Mouse (Mus musculus): ENCODE measurements around the gene Higd2a. TPM values are rescaled to one million over a fixed set of nuclear protein-coding genes. Genes with fewer than 3 reads are reported as not detected.

Gene Higd2a
- polyA plus RNA-seq, 1 experiment from 2014 or later: 144 TPM

DNA sequence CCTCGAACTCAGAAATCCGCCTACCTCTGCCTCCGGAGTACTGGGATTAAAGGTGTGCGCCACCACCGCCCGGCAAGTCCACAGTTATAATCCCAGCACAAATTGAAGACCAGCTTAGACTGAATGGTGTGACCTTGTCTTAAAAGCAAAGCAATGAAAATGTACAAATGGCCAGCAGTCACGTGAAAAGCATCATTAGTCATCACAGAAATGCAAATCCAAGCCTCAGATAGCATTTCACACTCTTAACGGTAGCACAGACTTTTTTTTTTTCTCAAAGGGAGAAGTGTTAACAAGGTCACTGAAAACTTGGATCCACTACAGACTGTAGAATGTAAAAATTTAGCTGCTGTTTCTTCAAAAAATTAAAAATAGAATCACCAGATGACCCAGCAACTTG lies 26.3 kb downstream of the Higd2a start:
- ATAC-seq (replicated peaks; ENCODE audit: low FRiP score): no peak
- Histone ChIP-seq H3K9me3 (ENCODE audit: control insufficient read depth, low read length) (no peaks in the 10 kb centered on the region), H3K9ac (ENCODE audit: low read length) (no peak overlapping the region), H3K4me2 (ENCODE audit: low read depth, low read length, severe bottlenecking) (no peak overlapping the region), H3K4me1 (replicated peaks; ENCODE audit: control insufficient read depth, insufficient read depth, low read length) (0 out of 2 replicates have a peak, but pooled peaks cover 2% of the 10 kb centered on the region), H3K36me3 (ENCODE audit: control insufficient read depth, insufficient read depth, low read length) (no peaks in the 10 kb centered on the region), H3K27me3 (ENCODE audit: control insufficient read depth, insufficient read depth, low read length) (no peaks in the 10 kb centered on the region), H3K27ac (ENCODE audit: low read depth, low read length) (no peak overlapping the region), H3K4me3 (ENCODE audit: low read depth, low read length) (no peak overlapping the region)
- no peak for DNase-seq (ENCODE audit: low spot score)
- 84% methylated on average over 8 of the region's 8 CpGs for WGBS

DNA sequence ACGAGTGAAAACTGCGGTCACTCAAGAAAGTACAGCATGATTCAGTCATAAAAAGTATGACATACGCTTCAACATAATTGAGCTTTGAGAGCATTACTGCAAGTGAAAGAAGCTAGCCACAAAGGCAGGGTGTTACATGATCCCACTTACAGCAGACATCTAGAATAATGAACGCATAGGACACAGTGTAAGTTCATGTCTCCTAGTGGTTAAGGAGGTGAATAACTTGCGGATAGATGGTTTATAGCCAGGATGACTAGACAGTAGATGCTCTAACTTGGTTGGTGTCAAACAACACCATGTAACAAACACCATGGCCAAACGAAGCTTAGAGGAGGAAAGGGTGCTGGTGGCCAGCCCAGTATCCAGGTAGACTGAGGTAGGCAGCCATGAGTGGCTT lies 27.0 kb downstream of the Higd2a start:
- no peaks in the 10 kb centered on the region for H3K9me3 ChIP-seq (ENCODE audit: control insufficient read depth, low read length)
- no peaks in the 10 kb centered on the region for H3K36me3 ChIP-seq (ENCODE audit: control insufficient read depth, insufficient read depth, low read length)
- no peak overlapping the region for H3K9ac ChIP-seq (ENCODE audit: low read length)
- 0 out of 2 replicates have a peak, but pooled peaks cover 2% of the 10 kb centered on the region for H3K4me1 ChIP-seq (replicated peaks; ENCODE audit: control insufficient read depth, insufficient read depth, low read length)
- no peak for ATAC-seq (replicated peaks; ENCODE audit: low FRiP score)
- no peaks in the 10 kb centered on the region for H3K27me3 ChIP-seq (ENCODE audit: control insufficient read depth, insufficient read depth, low read length)
- DNase-seq (ENCODE audit: low spot score): no peak
- 71% methylated on average over 6 of the region's 6 CpGs for WGBS
- no peak overlapping the region for H3K27ac ChIP-seq (ENCODE audit: low read depth, low read length)
- no peak overlapping the region for H3K4me2 ChIP-seq (ENCODE audit: low read depth, low read length, severe bottlenecking)
- no peak overlapping the region for H3K4me3 ChIP-seq (ENCODE audit: low read depth, low read length)

DNA sequence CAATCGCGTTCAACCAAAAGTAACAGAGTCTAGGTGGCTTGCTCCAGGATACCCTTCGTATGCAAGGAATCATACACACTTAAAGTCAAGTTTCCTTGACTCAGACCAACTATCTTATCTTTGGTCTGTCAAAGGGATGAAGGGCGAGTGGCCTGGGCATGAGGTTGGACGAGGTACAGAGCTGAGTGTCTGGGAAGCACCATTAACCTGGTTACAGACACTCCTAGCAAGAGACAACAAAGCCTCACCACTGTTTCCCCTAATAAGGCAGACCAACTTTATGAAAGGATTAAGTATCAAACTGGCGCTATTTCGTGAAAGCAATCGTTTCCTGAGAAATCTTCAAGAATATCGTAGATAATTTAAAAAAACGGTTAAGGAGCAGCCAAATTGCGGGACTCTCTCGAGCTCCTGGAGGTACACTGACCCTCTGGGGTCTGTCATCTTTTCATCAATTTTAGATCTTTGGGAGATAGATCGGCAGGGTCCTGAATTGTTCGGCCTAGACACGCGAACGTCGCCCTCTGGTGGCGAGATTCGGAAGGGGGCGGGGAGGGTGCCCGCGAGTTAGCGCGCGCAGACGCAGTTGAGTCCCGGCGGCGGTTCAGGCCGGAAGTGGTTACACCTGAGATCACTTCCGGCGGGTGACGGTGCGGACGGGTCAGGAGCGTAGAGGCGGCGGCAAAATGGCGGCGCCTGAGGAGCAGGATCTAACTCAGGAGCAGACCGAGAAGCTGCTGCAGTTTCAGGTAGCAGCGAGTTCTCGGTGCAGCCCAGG lies 31.3 kb downstream of the Higd2a start, which contains the start of gene Faf2:
TSS of gene Faf2 (plus strand) at position 630 of the 778 bp plus-strand sequence.
- H3K36me3 ChIP-seq (ENCODE audit: control insufficient read depth, insufficient read depth, low read length): no peaks in the 10 kb centered on the region
- no peaks in the 10 kb centered on the region for H3K27me3 ChIP-seq (ENCODE audit: control insufficient read depth, insufficient read depth, low read length)
- DNase-seq (ENCODE audit: low spot score) (peak; percentile 100), ATAC-seq (replicated peaks; ENCODE audit: low FRiP score) (peak; percentile 97)
- H3K9ac ChIP-seq (ENCODE audit: low read length): peak within 1 kb of the TSS; percentile 98
- 0 out of 2 replicates have a peak, but pooled peaks cover 3% of the 10 kb centered on the region for H3K4me1 ChIP-seq (replicated peaks; ENCODE audit: control insufficient read depth, insufficient read depth, low read length)
- peak within 1 kb of the TSS; percentile 94 for H3K4me3 ChIP-seq (ENCODE audit: low read depth, low read length)
- WGBS: 10% methylated on average over 44 of the region's 44 CpGs
- peak within 1 kb of the TSS; percentile 34; the same call in 1 of the 2 replicates for H3K27ac ChIP-seq (ENCODE audit: low read depth, low read length)
- H3K9me3 ChIP-seq (ENCODE audit: control insufficient read depth, low read length): no peaks in the 10 kb centered on the region
- peak within 1 kb of the TSS; percentile 76 for H3K4me2 ChIP-seq (ENCODE audit: low read depth, low read length, severe bottlenecking)

DNA sequence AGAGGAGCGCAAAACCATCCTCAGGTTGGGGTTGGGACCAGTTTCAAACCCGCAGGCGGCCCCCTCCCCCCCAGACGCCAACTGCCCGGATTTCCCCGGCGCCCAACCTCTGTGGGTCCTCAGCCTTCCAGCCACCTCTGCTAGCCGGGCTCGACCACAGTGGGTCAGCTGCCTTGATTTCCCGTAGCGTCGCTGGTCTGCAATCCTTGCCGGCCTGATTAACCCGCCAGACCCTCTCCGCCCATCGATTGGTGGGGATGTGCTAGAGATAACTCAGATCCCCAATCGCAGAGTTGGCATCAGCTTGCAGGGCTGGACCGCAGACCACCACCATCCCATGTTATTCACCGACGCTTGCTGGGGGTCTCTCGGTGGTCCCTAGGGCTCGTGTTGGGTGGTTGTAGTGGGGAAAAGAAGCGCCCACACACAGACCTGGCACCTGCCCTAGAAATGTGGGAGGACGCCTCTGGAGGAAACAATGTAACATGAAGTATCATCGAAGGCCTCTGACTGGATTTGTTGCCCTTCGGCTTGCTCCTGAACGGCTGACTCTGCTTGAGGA lies 32.0 kb downstream of the Higd2a start:
- 2% methylated on average over 27 of the region's 27 CpGs for WGBS
- Histone ChIP-seq H3K4me3 (ENCODE audit: low read depth, low read length) (peak overlapping the region; percentile 94), H3K36me3 (ENCODE audit: control insufficient read depth, insufficient read depth, low read length) (no peaks in the 10 kb centered on the region), H3K9me3 (ENCODE audit: control insufficient read depth, low read length) (no peaks in the 10 kb centered on the region), H3K4me1 (replicated peaks; ENCODE audit: control insufficient read depth, insufficient read depth, low read length) (0 out of 2 replicates have a peak, but pooled peaks cover 3% of the 10 kb centered on the region), H3K27me3 (ENCODE audit: control insufficient read depth, insufficient read depth, low read length) (no peaks in the 10 kb centered on the region), H3K27ac (ENCODE audit: low read depth, low read length) (peak overlapping the region; percentile 34; the same call in 1 of the 2 replicates), H3K4me2 (ENCODE audit: low read depth, low read length, severe bottlenecking) (peak overlapping the region; percentile 76), H3K9ac (ENCODE audit: low read length) (peak overlapping the region; percentile 98)
- ATAC-seq (replicated peaks; ENCODE audit: low FRiP score) (no peak; the same call in none of the 2 replicates), DNase-seq (ENCODE audit: low spot score) (no peak)

- no peaks in the 10 kb centered on the region; the same call in 1 of the 2 replicates for H3K4me1 ChIP-seq (replicated peaks; ENCODE audit: control insufficient read depth, insufficient read depth, low read length)
- no peak overlapping the region for H3K4me2 ChIP-seq (ENCODE audit: low read depth, low read length, severe bottlenecking)
- 95% methylated on average over 4 of the region's 4 CpGs for WGBS
- H3K27ac ChIP-seq (ENCODE audit: low read depth, low read length): no peak overlapping the region
- no peak overlapping the region for H3K4me3 ChIP-seq (ENCODE audit: low read depth, low read length)
- DNase-seq (ENCODE audit: low spot score) (no peak), ATAC-seq (replicated peaks; ENCODE audit: low FRiP score) (no peak)
- no peaks in the 10 kb centered on the region for H3K9me3 ChIP-seq (ENCODE audit: control insufficient read depth, low read length)
- no peak overlapping the region for H3K9ac ChIP-seq (ENCODE audit: low read length)
- no peaks in the 10 kb centered on the region for H3K27me3 ChIP-seq (ENCODE audit: control insufficient read depth, insufficient read depth, low read length)
- H3K36me3 ChIP-seq (ENCODE audit: control insufficient read depth, insufficient read depth, low read length): no peaks in the 10 kb centered on the region; the same call in 1 of the 2 replicates
These were observed 39.1 kb downstream of the Higd2a start for GRCm38 (mm10) chr13:54629128-54629527.

DNA sequence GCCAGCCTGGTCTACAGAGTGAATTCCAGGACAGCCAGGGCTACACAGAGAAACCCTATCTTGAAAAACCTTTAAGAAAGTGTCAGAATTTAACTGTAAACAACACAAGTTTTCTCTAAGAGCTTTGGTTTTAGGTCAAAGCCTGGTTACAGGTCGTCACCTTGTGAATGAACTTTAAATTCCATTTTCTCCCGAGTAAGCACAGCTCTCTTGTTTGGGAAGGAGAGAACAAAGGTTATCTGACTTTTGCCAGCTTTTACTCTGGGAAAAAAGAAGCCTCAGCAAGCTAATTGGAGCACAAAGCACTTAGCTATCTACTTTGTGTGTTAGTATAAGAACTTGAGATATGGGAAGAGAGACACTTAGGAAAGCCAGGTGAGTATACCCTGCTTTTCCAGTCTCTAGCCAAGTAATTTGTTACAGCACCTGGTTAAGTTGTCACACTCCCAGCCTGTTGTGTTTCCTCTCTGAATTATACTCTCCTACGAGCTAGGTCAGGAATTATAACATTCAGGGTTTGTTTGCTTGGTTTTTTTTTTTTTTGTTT lies 42.8 kb downstream of the Higd2a start:
- no peak overlapping the region for H3K27ac ChIP-seq (ENCODE audit: low read depth, low read length)
- ATAC-seq (replicated peaks; ENCODE audit: low FRiP score): no peak
- 88% methylated on average over 3 of the region's 3 CpGs for WGBS
- no peak overlapping the region for H3K4me3 ChIP-seq (ENCODE audit: low read depth, low read length)
- H3K9ac ChIP-seq (ENCODE audit: low read length): no peak overlapping the region
- no peaks in the 10 kb centered on the region; the same call in 1 of the 2 replicates for H3K36me3 ChIP-seq (ENCODE audit: control insufficient read depth, insufficient read depth, low read length)
- no peaks in the 10 kb centered on the region; the same call in 1 of the 2 replicates for H3K4me1 ChIP-seq (replicated peaks; ENCODE audit: control insufficient read depth, insufficient read depth, low read length)
- DNase-seq (ENCODE audit: low spot score): no peak
- no peaks in the 10 kb centered on the region for H3K9me3 ChIP-seq (ENCODE audit: control insufficient read depth, low read length)
- H3K4me2 ChIP-seq (ENCODE audit: low read depth, low read length, severe bottlenecking): no peak overlapping the region
- H3K27me3 ChIP-seq (ENCODE audit: control insufficient read depth, insufficient read depth, low read length): no peaks in the 10 kb centered on the region

DNA sequence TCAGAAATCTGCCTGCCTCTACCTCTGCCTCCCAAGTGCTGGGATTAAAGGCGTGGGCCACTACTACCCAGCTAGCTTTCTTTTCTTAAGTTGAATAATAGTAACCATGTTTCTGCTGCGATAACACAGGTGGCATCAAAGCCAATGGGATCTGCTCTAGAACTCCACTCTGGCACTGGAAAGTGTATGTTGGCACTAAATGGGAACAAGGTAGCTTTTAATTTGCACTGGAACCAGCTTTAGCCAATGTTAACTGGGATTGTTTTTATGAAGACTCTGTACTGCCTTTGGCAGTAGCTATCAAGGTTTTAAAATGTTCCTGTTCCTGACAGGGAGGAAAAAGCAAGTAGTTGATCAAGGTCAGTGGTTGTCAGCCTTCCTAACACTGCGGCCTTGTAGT lies 45.0 kb downstream of the Higd2a start:
- DNase-seq (ENCODE audit: low spot score) (no peak), ATAC-seq (replicated peaks; ENCODE audit: low FRiP score) (no peak)
- Histone ChIP-seq H3K4me2 (ENCODE audit: low read depth, low read length, severe bottlenecking) (no peak overlapping the region), H3K36me3 (ENCODE audit: control insufficient read depth, insufficient read depth, low read length) (no peaks in the 10 kb centered on the region; the same call in 1 of the 2 replicates), H3K9ac (ENCODE audit: low read length) (no peak overlapping the region), H3K27ac (ENCODE audit: low read depth, low read length) (no peak overlapping the region), H3K4me3 (ENCODE audit: low read depth, low read length) (no peak overlapping the region), H3K9me3 (ENCODE audit: control insufficient read depth, low read length) (no peaks in the 10 kb centered on the region), H3K4me1 (replicated peaks; ENCODE audit: control insufficient read depth, insufficient read depth, low read length) (no peaks in the 10 kb centered on the region), H3K27me3 (ENCODE audit: control insufficient read depth, insufficient read depth, low read length) (no peaks in the 10 kb centered on the region)
- WGBS: 93% methylated on average over 3 of the region's 3 CpGs
